Mouse (Mus musculus) hematopoietic stem cell, adult 5-6 weeks (primary cell): ENCODE results near the gene Usp9x. TPM values are rescaled to one million over a fixed set of nuclear protein-coding genes. Genes with fewer than 3 reads are reported as not detected.
A peak's percentile ranks its signal among the peaks of the same experiment; 100 is the strongest.

Experiments used
- ATAC-seq, 2 experiments: fragments of 125-278 bp in 1 of 2; replicated peaks in 1 of 2; 2 replicates each; pipeline ENCODE4 v1.8.0; 2016 to 2017; ENCODE audit warnings: inconsistent platforms in 2 of 2, mild to moderate bottlenecking in 2 of 2, moderate number of reproducible peaks in 2 of 2, low read depth in 1 of 2, moderate TSS enrichment in 1 of 2; ENCODE audit not compliant: low FRiP score in 2 of 2, poor library complexity in 2 of 2, severe bottlenecking in 2 of 2, insufficient read depth in 1 of 2, low TSS enrichment in 1 of 2
- total RNA-seq: library from RNA; stranded (forward); fragments of 172-1452, 232-1000 nt; gene quantifications from 2 replicates; pipeline ENCODE4 v1.2.3, GENCODE M21; 2017

Usp9x gene
- total RNA-seq: 163 and 166 TPM in 2 replicates

- ATAC-seq: peak; percentile 78 to 79
Measured at GRCm38 (mm10) chrX:13071241-13071775, at the start of gene Usp9x. Gene Usp9x (plus strand): TSS chrX:13071498.

- no peak for ATAC-seq
Measured at GRCm38 (mm10) chrX:13022547-13023310, 48.6 kb upstream of the Usp9x start.

GRCm38 (mm10) chrX:13024539-13025202 lies 46.6 kb upstream of the Usp9x start:
- no peak for ATAC-seq

GRCm38 (mm10) chrX:13025286-13025685 lies 46.0 kb upstream of the Usp9x start:
- no peak for ATAC-seq

GRCm38 (mm10) chrX:13028156-13028555 lies 43.1 kb upstream of the Usp9x start:
- ATAC-seq: no peak

- ATAC-seq: no peak
Measured at GRCm38 (mm10) chrX:13029996-13030395, 41.3 kb upstream of the Usp9x start.

- no peak for ATAC-seq
Measured at GRCm38 (mm10) chrX:13037085-13037484, 34.2 kb upstream of the Usp9x start.

- ATAC-seq: no peak
Measured at GRCm38 (mm10) chrX:13039211-13039610, 32.1 kb upstream of the Usp9x start.

- no peak for ATAC-seq
Measured at GRCm38 (mm10) chrX:13040391-13040790, 30.9 kb upstream of the Usp9x start.

GRCm38 (mm10) chrX:13041630-13042129 lies 29.6 kb upstream of the Usp9x start:
- ATAC-seq: peak; percentile 99 to 100

- no peak for ATAC-seq
Measured at GRCm38 (mm10) chrX:13043780-13044179, 27.5 kb upstream of the Usp9x start.

GRCm38 (mm10) chrX:13044666-13045065 lies 26.6 kb upstream of the Usp9x start:
- ATAC-seq: no peak

GRCm38 (mm10) chrX:13046893-13047435 lies 24.3 kb upstream of the Usp9x start:
- no peak for ATAC-seq

GRCm38 (mm10) chrX:13047631-13048345 lies 23.5 kb upstream of the Usp9x start:
- no peak for ATAC-seq

GRCm38 (mm10) chrX:13054612-13055011 lies 16.7 kb upstream of the Usp9x start:
- peak in 1 of 2 experiments; percentile 42; a peak in 2 of 4 replicates for ATAC-seq

- no peak for ATAC-seq
Measured at GRCm38 (mm10) chrX:13061961-13062360, 9.3 kb upstream of the Usp9x start.

- no peak for ATAC-seq
Measured at GRCm38 (mm10) chrX:13064273-13064925, 6.9 kb upstream of the Usp9x start.
